30 mouse cellular contexts compared by ENCODE assay signal in the genomic region with DNA sequence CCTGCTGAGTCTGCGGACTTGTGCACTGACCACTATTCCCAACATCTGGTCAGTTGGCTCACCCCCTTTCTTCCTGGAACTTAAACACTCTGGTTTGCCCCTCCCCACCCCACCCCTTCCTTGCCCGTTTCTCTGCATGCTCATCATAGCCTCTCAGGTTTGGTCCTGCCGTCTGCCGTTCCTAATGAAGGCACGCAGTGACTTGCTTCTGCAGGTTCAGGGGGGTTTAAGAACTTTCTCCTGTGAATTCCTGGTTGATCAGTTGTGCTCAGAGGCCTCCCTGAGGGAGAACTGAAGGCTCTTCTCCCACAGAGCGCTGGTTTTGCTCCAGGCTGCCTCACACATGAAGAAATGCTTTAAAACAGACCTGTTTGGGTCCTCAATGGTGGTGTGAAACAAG. TPM values are rescaled to one million over a fixed set of nuclear protein-coding genes. Genes with fewer than 3 reads are reported as not detected.
DNase-seq lines count a peak whose midpoint lies in the region; ATAC-seq and TF ChIP-seq lines count a peak whose summit lies in the region.
"Had no signal": no experiment of that assay in that cellular context is flagged by ENCODE, and none has a peak within 500 bp of the region (broad histone marks: within the 10 kb centered on the region; RNA-seq: fewer than 3 reads in every experiment).

No protein-coding gene starts in this region.

- H3K27ac ChIP-seq in hindbrain, embryonic 10.5 days = peak overlapping the region; percentile 30; the same call in 1 of the 2 replicates
- no peak overlapping the region for H3K27ac ChIP-seq in hindbrain, postnatal 0 days
- H3K27ac ChIP-seq in stomach, embryonic 16.5 days (ENCODE audit: low read length) = 0 out of 2 replicates have a peak overlapping the region, but pooled peaks have one; percentile 1
- no peak overlapping the region for H3K27ac ChIP-seq in stomach, postnatal 0 days (replicated peaks)
- no peak overlapping the region for H3K27ac ChIP-seq in embryonic facial prominence, embryonic 11.5 days (replicated peaks; ENCODE audit: low read depth, low read length)
- 0 out of 2 replicates have a peak overlapping the region, but pooled peaks have one; percentile 6 for H3K27ac ChIP-seq in embryonic facial prominence, embryonic 15.5 days (replicated peaks)
- H3K27ac ChIP-seq: forebrain, embryonic 15.5 days; heart, adult 2 months; hindbrain, embryonic 13.5 days had no signal

- no peaks in the 10 kb centered on the region for H3K27me3 ChIP-seq in hindbrain, embryonic 10.5 days (ENCODE audit: insufficient read depth, poor library complexity, severe bottlenecking)
- no peaks in the 10 kb centered on the region for H3K27me3 ChIP-seq in hindbrain, postnatal 0 days (ENCODE audit: insufficient read depth, low read length)
- H3K27me3 ChIP-seq in stomach, embryonic 16.5 days (ENCODE audit: control insufficient read depth, insufficient read depth, low read length) = no peaks in the 10 kb centered on the region
- H3K27me3 ChIP-seq in stomach, postnatal 0 days (ENCODE audit: control insufficient read depth, insufficient read depth, low read length) = no peaks in the 10 kb centered on the region
- no peaks in the 10 kb centered on the region for H3K27me3 ChIP-seq in embryonic facial prominence, embryonic 11.5 days (ENCODE audit: control insufficient read depth, insufficient read depth, low read length)
- H3K27me3 ChIP-seq in embryonic facial prominence, embryonic 15.5 days = no peaks in the 10 kb centered on the region
- H3K27me3 ChIP-seq: CH12.LX; forebrain, embryonic 15.5 days; Patski had no signal

- peaks cover 23% of the 10 kb centered on the region for H3K4me1 ChIP-seq in hindbrain, embryonic 10.5 days (replicated peaks)
- no peaks in the 10 kb centered on the region for H3K4me1 ChIP-seq in hindbrain, postnatal 0 days (ENCODE audit: insufficient read depth, low read length)
- H3K4me1 ChIP-seq in stomach, embryonic 16.5 days (ENCODE audit: control insufficient read depth, insufficient read depth, low read length) = no peaks in the 10 kb centered on the region
- H3K4me1 ChIP-seq in stomach, postnatal 0 days (replicated peaks; ENCODE audit: control insufficient read depth, insufficient read depth) = no peaks in the 10 kb centered on the region
- no peaks in the 10 kb centered on the region for H3K4me1 ChIP-seq in embryonic facial prominence, embryonic 11.5 days (ENCODE audit: control insufficient read depth, insufficient read depth, low read length)
- H3K4me1 ChIP-seq in embryonic facial prominence, embryonic 15.5 days = no peaks in the 10 kb centered on the region; the same call in 1 of the 2 replicates
- H3K4me1 ChIP-seq: hindbrain, embryonic 13.5 days had no signal

- no peak overlapping the region for H3K4me3 ChIP-seq in hindbrain, embryonic 10.5 days
- no peak overlapping the region for H3K4me3 ChIP-seq in hindbrain, postnatal 0 days (ENCODE audit: low read length)
- no peak overlapping the region for H3K4me3 ChIP-seq in stomach, embryonic 16.5 days (replicated peaks; ENCODE audit: low read length)
- H3K4me3 ChIP-seq in stomach, postnatal 0 days (ENCODE audit: low read depth, low read length) = no peak overlapping the region
- no peak overlapping the region for H3K4me3 ChIP-seq in embryonic facial prominence, embryonic 11.5 days (ENCODE audit: low read depth, low read length)
- H3K4me3 ChIP-seq in embryonic facial prominence, embryonic 15.5 days (replicated peaks) = no peak overlapping the region
- H3K4me3 ChIP-seq: forebrain, embryonic 15.5 days; heart, adult 2 months; hindbrain, embryonic 13.5 days had no signal

- no peak for TF ChIP-seq CTCF in hindbrain, postnatal 0 days (IDR thresholded peaks at IDR 0.05; ENCODE audit: low read depth)
- no peak for TF ChIP-seq CTCF in stomach, postnatal 0 days (IDR thresholded peaks at IDR 0.05; ENCODE audit: low read depth)

- no peak for DNase-seq in hindbrain, embryonic 10.5 days (ENCODE audit: low spot score)
- no peak for DNase-seq in hindbrain, postnatal 0 days (ENCODE audit: low spot score)
- DNase-seq in stomach, postnatal 0 days (ENCODE audit: low spot score) = no peak
- DNase-seq in embryonic facial prominence, embryonic 11.5 days (ENCODE audit: low spot score) = peak; percentile 16
- DNase-seq in embryo, embryonic 10.5 days (ENCODE audit: low spot score) = no peak
- DNase-seq: adrenal gland, postnatal 10 days; adrenal gland, postnatal 36 days; B cell, adult 2 months; cerebellum, adult 18-20 months; cerebellum, adult 9-10 months; cerebellum, postnatal 14 days; gastrocnemius, postnatal 36 days; heart, adult 2 months had no signal

- peaks cover 23% of the 10 kb centered on the region for H3K9me3 ChIP-seq in hindbrain, embryonic 10.5 days
- no peaks in the 10 kb centered on the region for H3K9me3 ChIP-seq in hindbrain, postnatal 0 days (ENCODE audit: low read length)
- no peaks in the 10 kb centered on the region; the same call in 1 of the 2 replicates for H3K9me3 ChIP-seq in stomach, embryonic 16.5 days (replicated peaks; ENCODE audit: control insufficient read depth, low read length)
- H3K9me3 ChIP-seq in stomach, postnatal 0 days (ENCODE audit: control insufficient read depth, low read length) = no peaks in the 10 kb centered on the region
- no peaks in the 10 kb centered on the region for H3K9me3 ChIP-seq in embryonic facial prominence, embryonic 11.5 days (replicated peaks; ENCODE audit: control insufficient read depth, low read length)
- H3K9me3 ChIP-seq in embryonic facial prominence, embryonic 15.5 days (replicated peaks) = no peaks in the 10 kb centered on the region
- H3K9me3 ChIP-seq: forebrain, embryonic 15.5 days had no signal

- TF ChIP-seq EP300 in stomach, postnatal 0 days (optimal IDR thresholded peaks at IDR 0.05) = no peak

- ATAC-seq in hindbrain, postnatal 0 days = no peak
- no peak for ATAC-seq in stomach, embryonic 16.5 days (ENCODE audit: insufficient read depth, low FRiP score)
- no peak for ATAC-seq in stomach, postnatal 0 days (ENCODE audit: low FRiP score, low TSS enrichment)
- ATAC-seq in embryonic facial prominence, embryonic 11.5 days (replicated peaks; ENCODE audit: insufficient number of reproducible peaks, low FRiP score, low TSS enrichment, low read depth) = no peak
- no peak; the same call in 1 of the 2 replicates for ATAC-seq in embryonic facial prominence, embryonic 15.5 days (ENCODE audit: insufficient number of reproducible peaks, low FRiP score, low TSS enrichment, low read depth)
- ATAC-seq: forebrain, embryonic 15.5 days; hindbrain, embryonic 16.5 days; inflammation-experienced regulatory T-cells, adult 6 months; Patski had no signal

- WGBS in hindbrain, embryonic 10.5 days = 68% methylated on average over 6 of the region's 6 CpGs
- 62% methylated on average over 6 of the region's 6 CpGs for WGBS in hindbrain, postnatal 0 days
- WGBS in stomach, embryonic 16.5 days = 53% methylated on average over 6 of the region's 6 CpGs
- WGBS in stomach, postnatal 0 days = 53% methylated on average over 6 of the region's 6 CpGs
- 53% methylated on average over 6 of the region's 6 CpGs for WGBS in embryonic facial prominence, embryonic 11.5 days
- 54% methylated on average over 6 of the region's 6 CpGs for WGBS in embryonic facial prominence, embryonic 15.5 days

- H3K4me2 ChIP-seq in hindbrain, postnatal 0 days (ENCODE audit: low read depth, low read length) = no peak overlapping the region
- no peak overlapping the region for H3K4me2 ChIP-seq in stomach, embryonic 16.5 days (ENCODE audit: low read depth, low read length)
- H3K4me2 ChIP-seq in stomach, postnatal 0 days (replicated peaks; ENCODE audit: low read depth) = no peak overlapping the region
- no peak overlapping the region for H3K4me2 ChIP-seq in embryonic facial prominence, embryonic 11.5 days (ENCODE audit: low read depth, low read length)
- H3K4me2 ChIP-seq in embryonic facial prominence, embryonic 15.5 days (replicated peaks) = no peak overlapping the region
- H3K4me2 ChIP-seq: forebrain, embryonic 15.5 days; heart, embryonic 11.5 days; hindbrain, embryonic 13.5 days had no signal

- H3K9ac ChIP-seq in hindbrain, postnatal 0 days (replicated peaks; ENCODE audit: low read length) = no peak overlapping the region
- H3K9ac ChIP-seq in stomach, embryonic 16.5 days (ENCODE audit: low read length) = no peak overlapping the region
- H3K9ac ChIP-seq in stomach, postnatal 0 days (ENCODE audit: low read length) = no peak overlapping the region
- no peak overlapping the region for H3K9ac ChIP-seq in embryonic facial prominence, embryonic 11.5 days (replicated peaks; ENCODE audit: low read length)
- H3K9ac ChIP-seq in embryonic facial prominence, embryonic 15.5 days = no peak overlapping the region
- H3K9ac ChIP-seq: forebrain, embryonic 15.5 days; hindbrain, embryonic 13.5 days had no signal

- no peaks in the 10 kb centered on the region for H3K36me3 ChIP-seq in hindbrain, embryonic 10.5 days
- H3K36me3 ChIP-seq in hindbrain, postnatal 0 days (ENCODE audit: insufficient read depth, low read length) = no peaks in the 10 kb centered on the region
- H3K36me3 ChIP-seq in stomach, embryonic 16.5 days (ENCODE audit: control insufficient read depth, insufficient read depth, low read length) = no peaks in the 10 kb centered on the region
- H3K36me3 ChIP-seq in stomach, postnatal 0 days (ENCODE audit: control insufficient read depth, insufficient read depth, low read length) = no peaks in the 10 kb centered on the region
- no peaks in the 10 kb centered on the region for H3K36me3 ChIP-seq in embryonic facial prominence, embryonic 11.5 days (replicated peaks; ENCODE audit: control insufficient read depth, insufficient read depth, low read depth, low read length)
- H3K36me3 ChIP-seq in embryonic facial prominence, embryonic 15.5 days = no peaks in the 10 kb centered on the region
- H3K36me3 ChIP-seq: forebrain, embryonic 15.5 days; G1E; hindbrain, embryonic 13.5 days had no signal

RNA-seq across cellular contexts. Expression of gene Ackr3, which starts 20.2 kb away (rescaled TPM):
- polyA plus RNA-seq in hindbrain, embryonic 10.5 days (2016; fragmentation: Nextera tagmentation; extraction: Ambion mirVana) = 19.2 and 22.3 TPM in 2 replicates
- total RNA-seq in hindbrain, postnatal 0 days (2014; rRNA removed) = 7.2 and 13.1 TPM in 2 replicates
- polyA plus RNA-seq in hindbrain, postnatal 0 days (2015; fragmentation: Nextera tagmentation; extraction: Ambion mirVana) = 7.4 and 7.8 TPM in 2 replicates
- 22.2 and 29.7 TPM in 2 replicates for polyA plus RNA-seq in stomach, embryonic 16.5 days (2015; fragmentation: Nextera tagmentation; extraction: Ambion mirVana)
- 14.6 and 15.6 TPM in 2 replicates for polyA plus RNA-seq in stomach, postnatal 0 days (2015; fragmentation: Nextera tagmentation; extraction: Ambion mirVana)
- 39.9 and 44.5 TPM in 2 replicates for polyA plus RNA-seq in embryonic facial prominence, embryonic 11.5 days (2014; fragmentation: Nextera tagmentation; extraction: Ambion mirVana)
- polyA plus RNA-seq in embryonic facial prominence, embryonic 15.5 days (2015; fragmentation: Nextera tagmentation; extraction: Ambion mirVana) = 29.9 and 31.9 TPM in 2 replicates
- total RNA-seq: granulocyte monocyte progenitor cell, adult 5-6 weeks had no signal
- polyA plus RNA-seq: G1E had no signal

RNA-seq across cellular contexts. Expression of gene Iqca, which starts 30.4 kb away (rescaled TPM):
- polyA plus RNA-seq in hindbrain, embryonic 10.5 days (2016; fragmentation: Nextera tagmentation; extraction: Ambion mirVana) = 0.25 and 1.4 TPM in 2 replicates
- 0.58 and 1.8 TPM in 2 replicates for total RNA-seq in hindbrain, postnatal 0 days (2014; rRNA removed)
- polyA plus RNA-seq in hindbrain, postnatal 0 days (2015; fragmentation: Nextera tagmentation; extraction: Ambion mirVana) = 0.71 and 1.2 TPM in 2 replicates
- polyA plus RNA-seq in stomach, embryonic 16.5 days (2015; fragmentation: Nextera tagmentation; extraction: Ambion mirVana) = 0.12 TPM in 1 of 2 replicates, not detected in the other
- polyA plus RNA-seq in stomach, postnatal 0 days (2015; fragmentation: Nextera tagmentation; extraction: Ambion mirVana) = 0.06 TPM in 1 of 2 replicates, not detected in the other
- polyA plus RNA-seq in embryonic facial prominence, embryonic 11.5 days (2014; fragmentation: Nextera tagmentation; extraction: Ambion mirVana) = 0.56 TPM in 1 of 2 replicates, not detected in the other
- polyA plus RNA-seq in embryonic facial prominence, embryonic 15.5 days (2015; fragmentation: Nextera tagmentation; extraction: Ambion mirVana) = 2.5 and 6.9 TPM in 2 replicates
- total RNA-seq: adrenal gland, adult 18-20 months; adrenal gland, postnatal 10 days; adrenal gland, postnatal 36 days; gastrocnemius, adult 8-10 months; gastrocnemius, postnatal 36 days; granulocyte monocyte progenitor cell, adult 5-6 weeks; heart, adult 2 months; heart, postnatal 25 days; hematopoietic stem cell, adult 5-6 weeks had no signal
- polyA plus RNA-seq: G1E; heart, embryonic 11.5 days; heart, embryonic 14.5 days; heart, postnatal 0 days; inflammation-experienced regulatory T-cells, adult 6 months had no signal

Comparison
In these comparisons a context has a peak if more than half of its experiments do, and no peak if none do; other contexts are left out.
1. H3K27ac ChIP-seq: peak in hindbrain, embryonic 10.5 days (single experiment), stomach, embryonic 16.5 days (single experiment) and embryonic facial prominence, embryonic 15.5 days (single experiment); none in hindbrain, postnatal 0 days (single experiment), stomach, postnatal 0 days (single experiment) and embryonic facial prominence, embryonic 11.5 days (single experiment).